Mouse (Mus musculus) T-cell, adult 66 days (primary cell): ENCODE data around the gene Myef2. TPM values are rescaled to one million over a fixed set of nuclear protein-coding genes. Genes with fewer than 3 reads are reported as not detected.

Experiments
- total RNA-seq, 2 experiments: library from RNA; stranded (reverse); gene quantifications; 3 replicates in 1 of 2; 4 replicates in 1 of 2; pipeline ENCODE4 v1.2.4; 2023

Myef2 gene
- total RNA-seq = 10 to 100 TPM; 31.0 to 31.3 TPM

GRCm38 (mm10) chr2:125123477-125123852 is at the start of gene Myef2:
Myef2 (minus strand) TSS chr2:125123661.

GRCm38 (mm10) chr2:125152388-125152787 is 28.9 kb upstream of the Myef2 start, which contains the start of gene Slc12a1:
Slc12a1 (plus strand) TSS chr2:125152505.

GRCm38 (mm10) chr2:125135903-125136811 is 12.7 kb upstream of the Myef2 start, which contains the start of gene Ctxn2:
Ctxn2 (plus strand) TSS chr2:125136692.

GRCm38 (mm10) chr2:125067894-125068293 is 55.6 kb downstream of the Myef2 start, which contains the start of gene Slc24a5:
Slc24a5 (plus strand) TSS chr2:125068124.

Other genes starting within 250 kb of the Myef2 start
- gene Slc24a5, start 55.5 kb downstream of the Myef2 start, total RNA-seq = under 1 TPM in 1 of 2 experiments, not detected in 1; 0.29 TPM
- not detected for gene Ctxn2, start 13.0 kb upstream of the Myef2 start, total RNA-seq
- gene Slc12a1, start 28.8 kb upstream of the Myef2 start, total RNA-seq = not detected
- 10 to 100 TPM; 31.4 to 40.2 TPM for gene Dut, start 123.5 kb upstream of the Myef2 start, total RNA-seq